Comparison of ENCODE assay signal across 8 mouse cellular contexts in the genomic region with DNA sequence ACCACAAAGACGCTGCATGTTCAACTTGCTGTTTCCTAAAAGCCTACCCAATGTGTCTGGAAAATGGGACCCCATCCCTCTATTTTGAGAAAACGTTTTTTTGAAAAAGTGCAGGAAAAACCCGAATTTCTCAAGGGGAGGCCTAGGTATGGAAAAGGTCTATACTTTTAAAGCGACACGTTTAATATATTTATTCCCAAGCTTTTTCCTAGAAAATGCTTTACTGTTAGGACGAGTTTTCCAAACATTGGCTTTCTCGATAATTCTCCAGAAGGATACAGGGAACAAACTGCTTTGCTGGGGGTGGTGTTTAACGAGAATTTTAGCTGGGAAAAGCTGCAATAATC. TPM values are rescaled to one million over a fixed set of nuclear protein-coding genes. Genes with fewer than 3 reads are reported as not detected.
A peak's percentile ranks its signal among the peaks of the same experiment; 100 is the strongest.
DNase-seq lines count a peak whose midpoint lies in the region; ATAC-seq and TF ChIP-seq lines count a peak whose summit lies in the region.
"Had no signal": no experiment of that assay in that cellular context is flagged by ENCODE, and none has a peak within 500 bp of the region (broad histone marks: within the 10 kb centered on the region; RNA-seq: fewer than 3 reads in every experiment).

No protein-coding gene starts in this region.

- peak overlapping the region; percentile 49; the same call in 1 of the 2 replicates for H3K9ac ChIP-seq in kidney, postnatal 0 days (ENCODE audit: low read depth, low read length)
- H3K9ac ChIP-seq in hindbrain, embryonic 15.5 days, result no peak overlapping the region
- H3K9ac ChIP-seq in neural tube, embryonic 12.5 days, result peak overlapping the region; percentile 83

- 0 out of 2 replicates have a peak, but pooled peaks cover 3% of the 10 kb centered on the region for H3K27me3 ChIP-seq in kidney, postnatal 0 days (ENCODE audit: insufficient read depth, low read length)
- H3K27me3 ChIP-seq in hindbrain, embryonic 15.5 days, result peaks cover 48% of the 10 kb centered on the region
- H3K27me3 ChIP-seq in neural tube, embryonic 12.5 days (replicated peaks), result no peaks in the 10 kb centered on the region

- no peaks in the 10 kb centered on the region for H3K36me3 ChIP-seq in kidney, postnatal 0 days (ENCODE audit: insufficient read depth, low read length)
- no peaks in the 10 kb centered on the region for H3K36me3 ChIP-seq in hindbrain, embryonic 15.5 days
- no peaks in the 10 kb centered on the region for H3K36me3 ChIP-seq in neural tube, embryonic 12.5 days

- no peak overlapping the region for H3K27ac ChIP-seq in kidney, postnatal 0 days
- peak overlapping the region; percentile 64; the same call in 1 of the 2 replicates for H3K27ac ChIP-seq in hindbrain, embryonic 15.5 days (replicated peaks)
- H3K27ac ChIP-seq in neural tube, embryonic 12.5 days, result peak overlapping the region; percentile 96

- peak overlapping the region; percentile 27 for H3K4me3 ChIP-seq in kidney, postnatal 0 days (replicated peaks; ENCODE audit: low read depth, low read length)
- no peak overlapping the region for H3K4me3 ChIP-seq in hindbrain, embryonic 15.5 days
- peak overlapping the region; percentile 34 for H3K4me3 ChIP-seq in neural tube, embryonic 12.5 days

- no peaks in the 10 kb centered on the region for H3K9me3 ChIP-seq in kidney, postnatal 0 days (replicated peaks; ENCODE audit: low read length)
- no peaks in the 10 kb centered on the region for H3K9me3 ChIP-seq in hindbrain, embryonic 15.5 days
- H3K9me3 ChIP-seq in neural tube, embryonic 12.5 days, result no peaks in the 10 kb centered on the region

- WGBS in kidney, postnatal 0 days, result 30% methylated on average over 8 of the region's 8 CpGs
- WGBS in hindbrain, embryonic 15.5 days, result 12% methylated on average over 8 of the region's 8 CpGs
- WGBS in neural tube, embryonic 12.5 days, result 6% methylated on average over 8 of the region's 8 CpGs

- TF ChIP-seq POLR2A in brain, embryonic 14.5 days (IDR thresholded peaks at IDR 0.05; ENCODE audit: borderline replicate concordance, extremely low read depth, insufficient read depth, insufficient read length, poor library complexity, severe bottlenecking), result no peak

- peak overlapping the region; percentile 60 for H3K4me2 ChIP-seq in kidney, postnatal 0 days (ENCODE audit: low read length)
- peak overlapping the region; percentile 47 for H3K4me2 ChIP-seq in hindbrain, embryonic 15.5 days
- peak overlapping the region; percentile 82 for H3K4me2 ChIP-seq in neural tube, embryonic 12.5 days (replicated peaks)

- TF ChIP-seq CTCF in kidney, postnatal 0 days (IDR thresholded peaks at IDR 0.05; ENCODE audit: low read depth), result no peak
- TF ChIP-seq CTCF in brain, embryonic 14.5 days (IDR thresholded peaks at IDR 0.05; ENCODE audit: borderline replicate concordance, extremely low read depth, insufficient read depth, insufficient read length), result no peak

- ATAC-seq in kidney, postnatal 0 days (replicated peaks; ENCODE audit: low FRiP score, low read depth), result no peak
- ATAC-seq in hindbrain, embryonic 15.5 days (ENCODE audit: low FRiP score, low read depth), result no peak
- ATAC-seq in neural tube, embryonic 12.5 days (ENCODE audit: low FRiP score, low read depth), result no peak
- ATAC-seq in erythroid progenitor cell, adult 5-6 weeks (replicated peaks; ENCODE audit: low FRiP score, poor library complexity, severe bottlenecking), result no peak
- ATAC-seq: inflammation-experienced regulatory T-cells, adult 6 months had no signal

- DNase-seq in kidney, postnatal 0 days (ENCODE audit: low spot score), result peak; percentile 39
- no peak for DNase-seq in kidney, adult 9 months
- peak; percentile 48 for DNase-seq in brain, embryonic 14.5 days (ENCODE audit: low read depth)
- no peak for DNase-seq in cerebellum, adult 18-20 months

- peaks cover 8% of the 10 kb centered on the region; the same call in 1 of the 2 replicates for H3K4me1 ChIP-seq in kidney, postnatal 0 days (replicated peaks; ENCODE audit: insufficient read depth, low read length)
- peaks cover 8% of the 10 kb centered on the region for H3K4me1 ChIP-seq in hindbrain, embryonic 15.5 days (replicated peaks)
- H3K4me1 ChIP-seq in neural tube, embryonic 12.5 days, result peaks cover 47% of the 10 kb centered on the region

RNA-seq across cellular contexts. Expression of gene Skap2, which starts 6.8 kb away (rescaled TPM):
- polyA plus RNA-seq in kidney, postnatal 0 days (2015; fragmentation: Nextera tagmentation; extraction: Ambion mirVana), result 35.6 and 37.0 TPM in 2 replicates
- polyA plus RNA-seq in brain, embryonic 14.5 days (2012; rRNA removed), result 6.3 and 10.3 TPM in 2 replicates
- polyA plus RNA-seq in hindbrain, embryonic 15.5 days (2015; fragmentation: Nextera tagmentation; extraction: Ambion mirVana), result 22.7 and 27.4 TPM in 2 replicates
- polyA plus RNA-seq in neural tube, embryonic 12.5 days (2016; fragmentation: Nextera tagmentation; extraction: Ambion mirVana), result 57.3 and 60.8 TPM in 2 replicates
- total RNA-seq in erythroid progenitor cell, adult 5-6 weeks (2015; ENCODE audit: low replicate concordance), result 18.0 and 55.8 TPM in 2 replicates
- total RNA-seq in erythroid progenitor cell, adult 5-6 weeks (2017; ENCODE audit: low replicate concordance), result 19.4 and 47.4 TPM in 2 replicates

Comparison
In these comparisons a context has a peak if more than half of its experiments do, and no peak if none do; other contexts are left out.
1. DNase-seq: peak in kidney, postnatal 0 days (single experiment) and brain, embryonic 14.5 days (single experiment); none in kidney, adult 9 months (single experiment) and cerebellum, adult 18-20 months (0 of 2).
2. Peak in every context shown above with its lines, with median percentiles within 50 percentile points of each other: H3K4me2 ChIP-seq.